Mouse (Mus musculus): Measurements from ENCODE around the gene Prdm5. TPM values are rescaled to one million over a fixed set of nuclear protein-coding genes. Genes with fewer than 3 reads are reported as not detected.

The Prdm5 gene
- polyA plus RNA-seq, 1 experiment from 2014 or later: 16.5 TPM

- Histone ChIP-seq H3K9ac (ENCODE audit: low read length) (no peak overlapping the region), H3K4me2 (ENCODE audit: low read length) (no peak overlapping the region), H3K4me1 (replicated peaks; ENCODE audit: control insufficient read depth, insufficient read depth, low read length) (no peaks in the 10 kb centered on the region), H3K9me3 (ENCODE audit: control insufficient read depth, low read length) (no peaks in the 10 kb centered on the region), H3K27ac (ENCODE audit: low read depth) (no peak overlapping the region), H3K36me3 (ENCODE audit: control insufficient read depth, insufficient read depth, low read length) (no peaks in the 10 kb centered on the region; the same call in 1 of the 2 replicates), H3K4me3 (ENCODE audit: low read depth, low read length) (no peak overlapping the region), H3K27me3 (replicated peaks; ENCODE audit: control insufficient read depth, insufficient read depth, low read length) (no peaks in the 10 kb centered on the region)
- ATAC-seq (replicated peaks; ENCODE audit: low FRiP score, low TSS enrichment, low read depth): no peak
- 77% methylated on average over 2 of the region's 2 CpGs for WGBS
- DNase-seq (ENCODE audit: low spot score): no peak
Observed at GRCm38 (mm10) chr6:65797276-65797675, 18.5 kb downstream of the Prdm5 start.

GRCm38 (mm10) chr6:65798390-65798789 is 19.6 kb downstream of the Prdm5 start:
- Histone ChIP-seq H3K9me3 (ENCODE audit: control insufficient read depth, low read length) (no peaks in the 10 kb centered on the region), H3K27ac (ENCODE audit: low read depth) (no peak overlapping the region), H3K36me3 (ENCODE audit: control insufficient read depth, insufficient read depth, low read length) (no peaks in the 10 kb centered on the region; the same call in 1 of the 2 replicates), H3K4me1 (replicated peaks; ENCODE audit: control insufficient read depth, insufficient read depth, low read length) (no peaks in the 10 kb centered on the region), H3K9ac (ENCODE audit: low read length) (no peak overlapping the region), H3K27me3 (replicated peaks; ENCODE audit: control insufficient read depth, insufficient read depth, low read length) (no peaks in the 10 kb centered on the region), H3K4me2 (ENCODE audit: low read length) (no peak overlapping the region), H3K4me3 (ENCODE audit: low read depth, low read length) (no peak overlapping the region)
- DNase-seq (ENCODE audit: low spot score) (no peak), ATAC-seq (replicated peaks; ENCODE audit: low FRiP score, low TSS enrichment, low read depth) (no peak)
- 86% methylated on average over 3 of the region's 3 CpGs for WGBS

- Histone ChIP-seq H3K4me2 (ENCODE audit: low read length) (no peak overlapping the region), H3K27me3 (replicated peaks; ENCODE audit: control insufficient read depth, insufficient read depth, low read length) (no peaks in the 10 kb centered on the region), H3K27ac (ENCODE audit: low read depth) (no peak overlapping the region), H3K9ac (ENCODE audit: low read length) (no peak overlapping the region), H3K36me3 (ENCODE audit: control insufficient read depth, insufficient read depth, low read length) (no peaks in the 10 kb centered on the region), H3K4me1 (replicated peaks; ENCODE audit: control insufficient read depth, insufficient read depth, low read length) (no peaks in the 10 kb centered on the region), H3K9me3 (ENCODE audit: control insufficient read depth, low read length) (no peaks in the 10 kb centered on the region), H3K4me3 (ENCODE audit: low read depth, low read length) (no peak overlapping the region)
- ATAC-seq (replicated peaks; ENCODE audit: low FRiP score, low TSS enrichment, low read depth): no peak
- no peak for DNase-seq (ENCODE audit: low spot score)
- WGBS: 55% methylated on average over 3 of the region's 3 CpGs
Observed at GRCm38 (mm10) chr6:65811685-65812084, 32.9 kb downstream of the Prdm5 start.

- Histone ChIP-seq H3K9ac (ENCODE audit: low read length) (no peak overlapping the region), H3K27me3 (replicated peaks; ENCODE audit: control insufficient read depth, insufficient read depth, low read length) (no peaks in the 10 kb centered on the region), H3K4me1 (replicated peaks; ENCODE audit: control insufficient read depth, insufficient read depth, low read length) (no peaks in the 10 kb centered on the region), H3K9me3 (ENCODE audit: control insufficient read depth, low read length) (no peaks in the 10 kb centered on the region), H3K4me3 (ENCODE audit: low read depth, low read length) (no peak overlapping the region), H3K36me3 (ENCODE audit: control insufficient read depth, insufficient read depth, low read length) (no peaks in the 10 kb centered on the region), H3K4me2 (ENCODE audit: low read length) (no peak overlapping the region), H3K27ac (ENCODE audit: low read depth) (no peak overlapping the region)
- ATAC-seq (replicated peaks; ENCODE audit: low FRiP score, low TSS enrichment, low read depth) (no peak), DNase-seq (ENCODE audit: low spot score) (no peak)
- WGBS: 62% methylated on average over 4 of the region's 4 CpGs
Observed at GRCm38 (mm10) chr6:65818039-65818747, 39.4 kb downstream of the Prdm5 start.

- WGBS: 63% methylated on average over 1 of the region's 1 CpGs
Observed at GRCm38 (mm10) chr6:65828656-65829055, 49.9 kb downstream of the Prdm5 start.

GRCm38 (mm10) chr6:65831443-65831842 is 52.7 kb downstream of the Prdm5 start:
- Histone ChIP-seq H3K27me3 (replicated peaks; ENCODE audit: control insufficient read depth, insufficient read depth, low read length) (no peaks in the 10 kb centered on the region), H3K9ac (ENCODE audit: low read length) (no peak overlapping the region), H3K9me3 (ENCODE audit: control insufficient read depth, low read length) (peaks cover 5% of the 10 kb centered on the region), H3K4me2 (ENCODE audit: low read length) (no peak overlapping the region), H3K4me3 (ENCODE audit: low read depth, low read length) (no peak overlapping the region), H3K36me3 (ENCODE audit: control insufficient read depth, insufficient read depth, low read length) (0 out of 2 replicates have a peak, but pooled peaks cover 7% of the 10 kb centered on the region), H3K27ac (ENCODE audit: low read depth) (no peak overlapping the region), H3K4me1 (replicated peaks; ENCODE audit: control insufficient read depth, insufficient read depth, low read length) (no peaks in the 10 kb centered on the region)
- 77% methylated on average over 5 of the region's 5 CpGs for WGBS
- ATAC-seq (replicated peaks; ENCODE audit: low FRiP score, low TSS enrichment, low read depth) (no peak), DNase-seq (ENCODE audit: low spot score) (no peak)

More at GRCm38 (mm10) chr6:65828656-65829055, 49.9 kb downstream of the Prdm5 start:
- ATAC-seq (replicated peaks; ENCODE audit: low FRiP score, low TSS enrichment, low read depth): no peak
- peaks cover 3% of the 10 kb centered on the region for H3K9me3 ChIP-seq (ENCODE audit: control insufficient read depth, low read length)
- H3K36me3 ChIP-seq (ENCODE audit: control insufficient read depth, insufficient read depth, low read length): 0 out of 2 replicates have a peak, but pooled peaks cover 4% of the 10 kb centered on the region
- DNase-seq (ENCODE audit: low spot score): no peak
- H3K9ac ChIP-seq (ENCODE audit: low read length): no peak overlapping the region
- no peak overlapping the region for H3K4me2 ChIP-seq (ENCODE audit: low read length)
- no peak overlapping the region for H3K27ac ChIP-seq (ENCODE audit: low read depth)
- no peaks in the 10 kb centered on the region for H3K4me1 ChIP-seq (replicated peaks; ENCODE audit: control insufficient read depth, insufficient read depth, low read length)
- H3K27me3 ChIP-seq (replicated peaks; ENCODE audit: control insufficient read depth, insufficient read depth, low read length): no peaks in the 10 kb centered on the region
- no peak overlapping the region for H3K4me3 ChIP-seq (ENCODE audit: low read depth, low read length)

- no peak for ATAC-seq (replicated peaks; ENCODE audit: low FRiP score, low TSS enrichment, low read depth)
- H3K27ac ChIP-seq (ENCODE audit: low read depth): no peak overlapping the region
- 91% methylated on average over 4 of the region's 4 CpGs for WGBS
Observed at GRCm38 (mm10) chr6:65834013-65834412, 55.2 kb downstream of the Prdm5 start.

GRCm38 (mm10) chr6:65842579-65842978 is 63.8 kb downstream of the Prdm5 start:
- Histone ChIP-seq H3K4me1 (replicated peaks; ENCODE audit: control insufficient read depth, insufficient read depth, low read length) (no peaks in the 10 kb centered on the region), H3K4me2 (ENCODE audit: low read length) (no peak overlapping the region), H3K27me3 (replicated peaks; ENCODE audit: control insufficient read depth, insufficient read depth, low read length) (no peaks in the 10 kb centered on the region), H3K9ac (ENCODE audit: low read length) (no peak overlapping the region), H3K27ac (ENCODE audit: low read depth) (no peak overlapping the region), H3K4me3 (ENCODE audit: low read depth, low read length) (no peak overlapping the region), H3K36me3 (ENCODE audit: control insufficient read depth, insufficient read depth, low read length) (0 out of 2 replicates have a peak, but pooled peaks cover 3% of the 10 kb centered on the region), H3K9me3 (ENCODE audit: control insufficient read depth, low read length) (no peaks in the 10 kb centered on the region)
- 90% methylated on average over 4 of the region's 4 CpGs for WGBS
- ATAC-seq (replicated peaks; ENCODE audit: low FRiP score, low TSS enrichment, low read depth) (no peak), DNase-seq (ENCODE audit: low spot score) (no peak)

More at GRCm38 (mm10) chr6:65834013-65834412, 55.2 kb downstream of the Prdm5 start:
- H3K36me3 ChIP-seq (ENCODE audit: control insufficient read depth, insufficient read depth, low read length): 0 out of 2 replicates have a peak, but pooled peaks cover 7% of the 10 kb centered on the region
- H3K4me2 ChIP-seq (ENCODE audit: low read length): no peak overlapping the region
- no peaks in the 10 kb centered on the region for H3K4me1 ChIP-seq (replicated peaks; ENCODE audit: control insufficient read depth, insufficient read depth, low read length)
- H3K9me3 ChIP-seq (ENCODE audit: control insufficient read depth, low read length): peaks cover 5% of the 10 kb centered on the region
- no peak overlapping the region for H3K9ac ChIP-seq (ENCODE audit: low read length)
- H3K4me3 ChIP-seq (ENCODE audit: low read depth, low read length): no peak overlapping the region
- H3K27me3 ChIP-seq (replicated peaks; ENCODE audit: control insufficient read depth, insufficient read depth, low read length): no peaks in the 10 kb centered on the region
- DNase-seq (ENCODE audit: low spot score): no peak

GRCm38 (mm10) chr6:65849127-65849526 is 70.3 kb downstream of the Prdm5 start:
- no peak overlapping the region for H3K4me2 ChIP-seq (ENCODE audit: low read length)
- ATAC-seq (replicated peaks; ENCODE audit: low FRiP score, low TSS enrichment, low read depth) (no peak), DNase-seq (ENCODE audit: low spot score) (no peak)
- H3K9ac ChIP-seq (ENCODE audit: low read length): no peak overlapping the region
- no peak overlapping the region for H3K27ac ChIP-seq (ENCODE audit: low read depth)
- H3K9me3 ChIP-seq (ENCODE audit: control insufficient read depth, low read length): no peaks in the 10 kb centered on the region
- H3K4me1 ChIP-seq (replicated peaks; ENCODE audit: control insufficient read depth, insufficient read depth, low read length): 0 out of 2 replicates have a peak, but pooled peaks cover 2% of the 10 kb centered on the region
- H3K36me3 ChIP-seq (ENCODE audit: control insufficient read depth, insufficient read depth, low read length): no peaks in the 10 kb centered on the region
- WGBS: 38% methylated on average over 4 of the region's 4 CpGs
- no peak overlapping the region for H3K4me3 ChIP-seq (ENCODE audit: low read depth, low read length)
- no peaks in the 10 kb centered on the region for H3K27me3 ChIP-seq (replicated peaks; ENCODE audit: control insufficient read depth, insufficient read depth, low read length)

All from intestine, embryonic 14.5 days (tissue).